Mouse (Mus musculus): ENCODE data around the gene Cd209a. TPM values are rescaled to one million over a fixed set of nuclear protein-coding genes. Genes with fewer than 3 reads are reported as not detected.
"Not testable (repeated sequence)": the region's sequence is repeated elsewhere in the genome, so short reads cannot be mapped to it uniquely, and the experiment has no call there.

Gene Cd209a
- total RNA-seq (2014; rRNA removed) (not detected in 2 replicates), polyA plus RNA-seq (2015; fragmentation: Nextera tagmentation; extraction: Ambion mirVana) (0.29 TPM in 1 of 2 replicates, not detected in the other)

DNA sequence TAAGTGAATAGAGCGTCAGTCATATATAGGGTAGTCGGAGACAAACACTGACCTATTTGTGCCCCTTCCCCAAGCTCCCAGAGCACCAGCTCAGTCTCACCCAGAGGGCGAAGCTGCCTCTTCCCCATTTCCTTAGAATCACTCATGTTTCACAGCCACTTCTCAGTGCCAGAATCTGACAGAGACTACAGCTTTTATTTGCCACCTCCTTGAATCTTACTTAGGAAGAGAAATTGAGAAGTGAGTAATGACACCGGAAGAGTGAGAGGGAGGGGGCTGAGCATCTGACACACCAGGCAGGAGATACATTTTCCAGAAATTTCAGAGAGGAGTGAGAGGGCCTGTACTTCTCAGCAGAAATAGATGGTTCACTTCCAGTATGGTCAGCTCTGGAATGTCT, at the start of gene Cd209a:
Gene Cd209a (minus strand): TSS at position 224 of the 400 bp plus-strand sequence.
- Histone ChIP-seq H3K4me2 (ENCODE audit: low read depth, low read length) (no peak within 1 kb of the TSS), H3K4me3 (ENCODE audit: low read length) (no peak within 1 kb of the TSS), H3K4me1 (ENCODE audit: insufficient read depth, low read length) (no peaks in the 10 kb centered on the region), H3K36me3 (ENCODE audit: insufficient read depth, low read length) (no peaks in the 10 kb centered on the region), H3K27ac (no peak within 1 kb of the TSS), H3K27me3 (ENCODE audit: insufficient read depth, low read length) (no peaks in the 10 kb centered on the region), H3K9ac (replicated peaks; ENCODE audit: low read length) (no peak within 1 kb of the TSS), H3K9me3 (ENCODE audit: low read length) (peaks cover 1% of the 10 kb centered on the region; the same call in 1 of the 2 replicates)
- TF ChIP-seq CTCF (IDR thresholded peaks at IDR 0.05; ENCODE audit: low read depth) = no peak
- DNase-seq (ENCODE audit: low spot score) (no peak), ATAC-seq (no peak)
- WGBS = 85% methylated on average over 4 of the region's 4 CpGs

GRCm38 (mm10) chr8:3768641-3769040, 19.9 kb upstream of the Cd209a start:
- H3K9ac ChIP-seq (replicated peaks; ENCODE audit: low read length); H3K4me1 ChIP-seq (ENCODE audit: insufficient read depth, low read length); ATAC-seq; H3K4me3 ChIP-seq (ENCODE audit: low read length); H3K36me3 ChIP-seq (ENCODE audit: insufficient read depth, low read length); DNase-seq (ENCODE audit: low spot score); H3K4me2 ChIP-seq (ENCODE audit: low read depth, low read length); H3K27ac ChIP-seq; H3K9me3 ChIP-seq (ENCODE audit: low read length); H3K27me3 ChIP-seq (ENCODE audit: insufficient read depth, low read length): not testable (repeated sequence)
- 81% methylated on average over 5 of the region's 5 CpGs for WGBS

DNA sequence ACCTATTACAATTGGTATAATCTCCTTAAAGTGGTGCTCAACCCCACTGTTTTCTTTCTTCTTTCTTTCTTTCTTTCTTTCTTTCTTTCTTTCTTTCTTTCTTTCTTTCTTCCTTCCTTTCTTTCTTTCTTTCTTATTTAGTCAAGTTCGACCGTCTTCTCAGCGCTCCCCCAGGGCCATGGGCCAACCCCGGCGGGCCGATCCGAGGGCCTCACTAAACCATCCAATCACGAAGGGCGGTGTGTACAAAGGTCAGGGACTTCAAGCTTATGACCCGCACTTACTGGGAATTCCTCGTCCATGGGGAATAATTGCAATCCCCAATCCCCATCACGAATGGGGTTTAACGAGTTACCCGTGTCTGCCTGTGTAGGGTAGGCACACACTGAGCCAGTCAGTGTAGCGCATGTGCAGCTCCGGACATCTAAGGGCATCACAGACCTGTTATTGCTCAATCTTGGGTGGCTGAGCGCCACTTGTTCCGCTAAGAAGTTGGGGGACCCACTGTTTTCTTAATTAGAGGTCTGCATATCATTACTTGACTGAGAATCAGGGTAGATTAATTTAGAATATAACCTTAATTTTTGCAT, 5.6 kb upstream of the Cd209a start:
- Histone ChIP-seq H3K9me3 (ENCODE audit: low read length) (peaks cover 3% of the 10 kb centered on the region; the same call in 1 of the 2 replicates), H3K4me2 (ENCODE audit: low read depth, low read length) (no peak overlapping the region)
- WGBS = 73% methylated on average over 18 of the region's 18 CpGs

GRCm38 (mm10) chr8:3736947-3737346, 11.8 kb downstream of the Cd209a start:
- no peak overlapping the region for H3K27ac ChIP-seq
- no peaks in the 10 kb centered on the region for H3K9me3 ChIP-seq (ENCODE audit: low read length)
- no peak overlapping the region for H3K4me3 ChIP-seq (ENCODE audit: low read length)
- H3K9ac ChIP-seq (replicated peaks; ENCODE audit: low read length) = no peak overlapping the region
- 94% methylated on average over 2 of the region's 2 CpGs for WGBS
- no peaks in the 10 kb centered on the region for H3K36me3 ChIP-seq (ENCODE audit: insufficient read depth, low read length)
- DNase-seq (ENCODE audit: low spot score) (no peak), ATAC-seq (no peak)
- no peaks in the 10 kb centered on the region for H3K4me1 ChIP-seq (ENCODE audit: insufficient read depth, low read length)
- no peak for TF ChIP-seq CTCF (IDR thresholded peaks at IDR 0.05; ENCODE audit: low read depth)
- no peaks in the 10 kb centered on the region for H3K27me3 ChIP-seq (ENCODE audit: insufficient read depth, low read length)
- H3K4me2 ChIP-seq (ENCODE audit: low read depth, low read length) = no peak overlapping the region

More for the DNA sequence above, 5.6 kb upstream of the Cd209a start:
- DNase-seq (ENCODE audit: low spot score) = peak; percentile 89
- no peaks in the 10 kb centered on the region for H3K27me3 ChIP-seq (ENCODE audit: insufficient read depth, low read length)
- TF ChIP-seq CTCF (IDR thresholded peaks at IDR 0.05; ENCODE audit: low read depth) = no peak
- H3K4me3 ChIP-seq (ENCODE audit: low read length) = no peak overlapping the region
- ATAC-seq = peak; percentile 99
- no peak overlapping the region for H3K27ac ChIP-seq
- no peak overlapping the region for H3K9ac ChIP-seq (replicated peaks; ENCODE audit: low read length)
- H3K36me3 ChIP-seq (ENCODE audit: insufficient read depth, low read length) = no peaks in the 10 kb centered on the region
- no peaks in the 10 kb centered on the region for H3K4me1 ChIP-seq (ENCODE audit: insufficient read depth, low read length)

DNA sequence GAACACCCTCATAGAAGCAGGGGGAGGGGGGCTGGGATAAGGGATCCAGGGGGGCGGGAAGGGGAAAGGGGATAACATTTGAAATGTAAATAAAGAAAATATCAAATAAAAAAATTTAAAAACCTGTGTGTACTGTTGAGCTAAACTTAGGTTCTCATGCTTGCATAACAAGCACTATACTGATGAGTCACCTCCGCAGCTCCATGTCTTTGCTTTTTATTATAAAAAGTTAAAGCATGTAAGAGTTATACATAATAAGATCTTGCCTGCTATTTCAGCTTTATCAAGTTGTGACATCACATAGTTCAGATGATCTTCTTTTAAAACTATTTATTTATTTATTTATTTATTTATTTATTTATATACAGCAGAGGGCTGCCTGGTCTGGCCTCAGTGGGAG, 13.2 kb downstream of the Cd209a start:
- no peak overlapping the region for H3K27ac ChIP-seq
- no peak for ATAC-seq
- H3K27me3 ChIP-seq (ENCODE audit: insufficient read depth, low read length) = no peaks in the 10 kb centered on the region
- H3K9ac ChIP-seq (replicated peaks; ENCODE audit: low read length) = no peak overlapping the region
- H3K9me3 ChIP-seq (ENCODE audit: low read length) = no peaks in the 10 kb centered on the region
- no peak overlapping the region for H3K4me2 ChIP-seq (ENCODE audit: low read depth, low read length)
- 92% methylated on average over 2 of the region's 2 CpGs for WGBS
- TF ChIP-seq CTCF (IDR thresholded peaks at IDR 0.05; ENCODE audit: low read depth) = no peak
- H3K4me3 ChIP-seq (ENCODE audit: low read length) = no peak overlapping the region
- H3K36me3 ChIP-seq (ENCODE audit: insufficient read depth, low read length) = no peaks in the 10 kb centered on the region
- no peaks in the 10 kb centered on the region for H3K4me1 ChIP-seq (ENCODE audit: insufficient read depth, low read length)
- no peak for DNase-seq (ENCODE audit: low spot score)

GRCm38 (mm10) chr8:3734084-3734483, 14.7 kb downstream of the Cd209a start:
- H3K27ac ChIP-seq = no peak overlapping the region
- ATAC-seq (no peak), DNase-seq (ENCODE audit: low spot score) (no peak)
- H3K9me3 ChIP-seq (ENCODE audit: low read length) = no peaks in the 10 kb centered on the region
- TF ChIP-seq CTCF (IDR thresholded peaks at IDR 0.05; ENCODE audit: low read depth) = no peak
- no peak overlapping the region for H3K4me3 ChIP-seq (ENCODE audit: low read length)
- H3K27me3 ChIP-seq (ENCODE audit: insufficient read depth, low read length) = no peaks in the 10 kb centered on the region
- 55% methylated on average over 1 of the region's 1 CpGs for WGBS
- H3K9ac ChIP-seq (replicated peaks; ENCODE audit: low read length) = no peak overlapping the region
- no peaks in the 10 kb centered on the region for H3K36me3 ChIP-seq (ENCODE audit: insufficient read depth, low read length)
- H3K4me2 ChIP-seq (ENCODE audit: low read depth, low read length) = no peak overlapping the region
- H3K4me1 ChIP-seq (ENCODE audit: insufficient read depth, low read length) = no peaks in the 10 kb centered on the region

DNA sequence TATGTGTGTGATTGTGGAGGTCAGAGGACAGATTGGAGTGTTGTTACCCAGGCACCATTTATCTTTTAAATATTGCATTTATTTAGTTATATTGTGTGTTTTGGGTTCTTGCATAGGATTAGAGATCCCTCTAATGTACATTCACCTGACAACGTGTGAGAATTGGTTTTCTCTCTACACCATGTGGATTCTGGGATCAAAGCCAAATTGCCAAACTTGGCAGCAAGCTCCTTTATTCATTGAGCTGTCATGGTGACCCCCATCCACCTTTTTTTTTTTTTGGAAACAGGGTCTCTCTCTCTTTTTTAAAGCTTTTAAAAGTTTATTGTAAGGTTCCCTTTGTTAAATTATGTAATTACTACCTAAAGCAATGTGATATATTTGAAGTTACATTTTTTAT, 27.7 kb downstream of the Cd209a start:
- WGBS = 36% methylated on average over 1 of the region's 1 CpGs
- DNase-seq (ENCODE audit: low spot score) = peak; percentile 63
- Histone ChIP-seq H3K9me3 (ENCODE audit: low read length) (no peaks in the 10 kb centered on the region), H3K36me3 (ENCODE audit: insufficient read depth, low read length) (no peaks in the 10 kb centered on the region), H3K9ac (replicated peaks; ENCODE audit: low read length) (no peak overlapping the region), H3K4me3 (ENCODE audit: low read length) (no peak overlapping the region), H3K4me2 (ENCODE audit: low read depth, low read length) (no peak overlapping the region), H3K4me1 (ENCODE audit: insufficient read depth, low read length) (no peaks in the 10 kb centered on the region), H3K27me3 (ENCODE audit: insufficient read depth, low read length) (no peaks in the 10 kb centered on the region), H3K27ac (no peak overlapping the region)
- TF ChIP-seq CTCF (IDR thresholded peaks at IDR 0.05; ENCODE audit: low read depth) = no peak
- ATAC-seq = 0 out of 2 replicates have a peak, but pooled peaks have one; percentile 43

All from hindbrain, postnatal 0 days (tissue).